Mouse (Mus musculus) left cerebral cortex, postnatal 14 days (tissue): Measurements from ENCODE around the gene Kmt2d. TPM values are rescaled to one million over a fixed set of nuclear protein-coding genes. Genes with fewer than 3 reads are reported as not detected.
"Not testable (repeated sequence)": the region's sequence is repeated elsewhere in the genome, so short reads cannot be mapped to it uniquely, and the experiment has no call there.

Source experiments
- DNase-seq, 2 experiments: peaks; one replicate each; pipeline ENCODE4 v3.0.0; 2021 to 2022; ENCODE audit warnings: low spot score in 2 of 2, mixed read lengths in 1 of 2
- intact Hi-C: fragments of 180-260 bp; cut with DNase I; formaldehyde crosslinking; loops from one replicate; pipeline ENCODE4 v1.15.1; 2025
- total RNA-seq, 2 experiments: library from RNA; stranded (reverse); gene quantifications; 2 replicates each; pipeline ENCODE4 v1.2.3; 2021

Gene Kmt2d
- total RNA-seq, 2 experiments from 2014 or later = 73.2 to 75.3 TPM

GRCm38 (mm10) chr15:98837743-98838103 lies 33.3 kb downstream of the Kmt2d start:
- no peak for DNase-seq
- intact Hi-C loops = no loop called here

- no peak for DNase-seq
- intact Hi-C loops = no loop called here
These were observed 33.8 kb downstream of the Kmt2d start for GRCm38 (mm10) chr15:98837006-98837742.

- no peak for DNase-seq
- intact Hi-C loops = no loop called here
These were observed 35.7 kb downstream of the Kmt2d start for GRCm38 (mm10) chr15:98835291-98835690.

- no peak for DNase-seq
- intact Hi-C loops = no loop called here
These were observed 36.9 kb downstream of the Kmt2d start for GRCm38 (mm10) chr15:98834059-98834458.

GRCm38 (mm10) chr15:98833281-98833680 lies 37.7 kb downstream of the Kmt2d start:
- no peak for DNase-seq
- intact Hi-C loops = no loop called here

- intact Hi-C loops = no loop called here
- no peak for DNase-seq
These were observed 38.6 kb downstream of the Kmt2d start for GRCm38 (mm10) chr15:98832161-98833058.

- intact Hi-C loops = no loop called here
These were observed 39.3 kb downstream of the Kmt2d start for GRCm38 (mm10) chr15:98831684-98832035.

GRCm38 (mm10) chr15:98830736-98831683 lies 40.0 kb downstream of the Kmt2d start, which contains the start of gene Prkag1:
Gene Prkag1 (minus strand): TSS chr15:98831521.
- peak; percentile 95 for DNase-seq
- intact Hi-C loops = no loop called here

More at GRCm38 (mm10) chr15:98831684-98832035, 39.3 kb downstream of the Kmt2d start:
- no peak for DNase-seq

- DNase-seq = no peak
- intact Hi-C loops = no loop called here
These were observed 43.4 kb downstream of the Kmt2d start for GRCm38 (mm10) chr15:98827611-98828011.

GRCm38 (mm10) chr15:98823434-98823833 lies 47.6 kb downstream of the Kmt2d start:
- intact Hi-C loops = no loop called here
- no peak for DNase-seq

- intact Hi-C loops = no loop called here
- no peak for DNase-seq
These were observed 48.9 kb downstream of the Kmt2d start for GRCm38 (mm10) chr15:98822147-98822546.

GRCm38 (mm10) chr15:98821403-98821802 lies 49.6 kb downstream of the Kmt2d start:
- intact Hi-C loops = loop anchor here (2.0 kb wide), 1 partner anchor 15 kb away; no protein-coding TSS in a partner anchor
- no peak for DNase-seq

GRCm38 (mm10) chr15:98820937-98821336 lies 50.1 kb downstream of the Kmt2d start:
- intact Hi-C loops = loop anchor here (2.0 kb wide), 1 partner anchor 14 kb away; no protein-coding TSS in a partner anchor
- no peak for DNase-seq

- intact Hi-C loops = no loop called here
- DNase-seq = no peak
These were observed 52.8 kb downstream of the Kmt2d start for GRCm38 (mm10) chr15:98818171-98818570.

GRCm38 (mm10) chr15:98812741-98813424 lies 58.1 kb downstream of the Kmt2d start:
- intact Hi-C loops = no loop called here
- peak; percentile 78 to 79 for DNase-seq

GRCm38 (mm10) chr15:98810212-98810611 lies 60.8 kb downstream of the Kmt2d start:
- intact Hi-C loops = not testable (repeated sequence)

GRCm38 (mm10) chr15:98809390-98809789 lies 61.6 kb downstream of the Kmt2d start, which contains the start of gene Ddn:
Gene Ddn (minus strand): TSS chr15:98809490.
- intact Hi-C loops = loop anchor here (5.0 kb wide), 1 partner anchor 118 kb away; no protein-coding TSS in a partner anchor
- DNase-seq = no peak

More at GRCm38 (mm10) chr15:98810212-98810611, 60.8 kb downstream of the Kmt2d start:
- DNase-seq = not testable (repeated sequence)

GRCm38 (mm10) chr15:98808651-98809134 lies 62.3 kb downstream of the Kmt2d start:
- intact Hi-C loops = loop anchor here (5.0 kb wide), 1 partner anchor 119 kb away; no protein-coding TSS in a partner anchor
- DNase-seq = peak; percentile 87 to 95
